Mouse (Mus musculus): ENCODE data around the gene Nasp.
"Not testable (repeated sequence)": the region's sequence is repeated elsewhere in the genome, so short reads cannot be mapped to it uniquely, and the experiment has no call there.

Gene Nasp

DNA sequence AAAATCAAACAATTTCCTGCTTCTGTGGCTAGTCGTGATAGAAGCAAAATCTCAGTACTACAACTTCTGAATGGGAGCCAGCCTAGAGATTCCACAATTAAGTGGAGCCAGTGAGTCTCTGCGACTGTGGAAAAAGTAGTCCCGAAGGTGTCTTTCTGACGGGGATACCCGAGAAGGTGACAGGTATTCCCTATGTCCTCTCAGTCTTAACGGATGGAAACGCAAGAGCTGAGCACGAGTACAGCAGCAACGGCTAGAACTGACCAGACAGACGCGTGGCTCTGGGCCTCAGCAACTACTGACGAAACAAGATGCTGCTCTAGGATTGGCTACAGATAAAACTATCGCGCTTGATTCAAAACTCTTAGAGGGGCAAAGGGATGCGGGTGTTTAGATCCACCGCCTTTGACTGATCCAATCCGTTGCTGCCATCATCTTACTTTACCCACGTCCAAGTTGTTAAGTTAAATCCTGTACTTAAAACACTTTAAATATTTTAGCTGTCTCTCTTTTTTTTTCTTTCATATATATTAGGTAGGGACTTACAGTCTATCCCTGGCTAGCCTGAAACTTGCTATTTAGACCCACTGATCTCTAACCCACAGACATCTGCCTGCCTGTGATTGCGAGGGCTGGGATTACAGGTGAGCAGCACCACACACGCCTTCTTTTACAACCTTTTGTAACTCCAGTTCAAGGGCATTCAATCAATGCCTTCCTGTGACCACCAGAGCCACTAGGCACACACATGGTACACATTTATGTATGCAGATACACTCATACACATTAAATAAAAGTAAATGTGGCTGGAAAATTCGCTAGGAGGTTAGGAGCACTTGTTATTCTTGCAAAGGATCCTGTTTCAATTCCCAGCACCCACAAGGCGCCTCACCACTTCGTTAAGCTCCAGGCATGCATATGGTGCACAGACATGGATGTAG, at the start of gene Nasp:
Gene Nasp, minus strand, starts transcription at position 220 of the 941 bp plus-strand sequence.
- in situ Hi-C loops (cut with MboI, MseI) = no loop called here

DNA sequence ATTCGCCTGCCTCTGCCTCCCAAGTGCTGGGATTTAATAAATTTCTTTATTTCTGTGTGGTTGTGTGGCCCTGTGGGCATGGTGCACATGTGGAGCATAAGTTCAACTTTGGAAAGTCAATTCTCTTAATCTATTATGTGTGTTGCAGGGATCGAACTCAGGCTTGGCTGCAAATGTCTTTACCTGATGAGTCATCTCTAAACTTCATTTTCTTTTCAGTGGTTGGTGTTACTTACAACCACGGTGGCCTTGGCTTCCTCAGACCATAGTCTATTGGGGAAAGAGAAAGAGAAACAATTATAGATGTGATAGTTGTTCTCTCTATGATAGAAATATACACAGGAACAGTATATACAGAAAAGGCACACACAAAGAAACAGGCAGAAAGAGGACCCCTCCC, 48.3 kb upstream of the Nasp start:
- in situ Hi-C loops (cut with MboI, MseI) = no loop called here

GRCm38 (mm10) chr4:116674761-116675160, 47.0 kb upstream of the Nasp start:
- in situ Hi-C loops (cut with MboI, MseI) = not testable (repeated sequence)

DNA sequence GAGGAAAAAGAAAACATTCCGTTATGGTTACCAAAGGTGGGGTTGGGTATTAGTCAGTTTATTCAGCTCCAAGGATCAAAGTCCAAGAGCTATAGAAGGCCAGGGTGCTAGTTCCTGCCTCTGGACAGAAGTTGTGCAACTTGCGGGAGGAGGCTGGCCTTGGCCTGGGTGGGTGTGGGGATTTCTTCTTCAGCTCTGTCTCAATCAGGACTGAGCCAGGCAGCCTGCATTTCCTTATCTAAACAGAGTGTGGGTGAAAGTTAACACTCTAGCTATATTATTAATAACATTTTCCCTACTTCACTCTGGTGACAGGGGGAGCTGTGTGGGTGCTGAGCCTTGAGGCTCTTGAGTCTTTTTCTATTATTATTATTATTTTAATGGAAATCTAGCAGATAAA, 45.0 kb upstream of the Nasp start:
- in situ Hi-C loops (cut with MboI, MseI) = no loop called here

- in situ Hi-C loops (cut with MboI, MseI) = no loop called here
Observed at GRCm38 (mm10) chr4:116669291-116669690, 41.5 kb upstream of the Nasp start.

- in situ Hi-C loops (cut with MboI, MseI) = no loop called here
Observed at GRCm38 (mm10) chr4:116668145-116668544, 40.4 kb upstream of the Nasp start.

GRCm38 (mm10) chr4:116666625-116667024, 38.9 kb upstream of the Nasp start:
- in situ Hi-C loops (cut with MboI, MseI) = no loop called here

GRCm38 (mm10) chr4:116661998-116662397, 34.3 kb upstream of the Nasp start:
- in situ Hi-C loops (cut with MboI, MseI) = no loop called here

- in situ Hi-C loops (cut with MboI, MseI) = no loop called here
Observed at GRCm38 (mm10) chr4:116660829-116661228, 33.1 kb upstream of the Nasp start.

DNA sequence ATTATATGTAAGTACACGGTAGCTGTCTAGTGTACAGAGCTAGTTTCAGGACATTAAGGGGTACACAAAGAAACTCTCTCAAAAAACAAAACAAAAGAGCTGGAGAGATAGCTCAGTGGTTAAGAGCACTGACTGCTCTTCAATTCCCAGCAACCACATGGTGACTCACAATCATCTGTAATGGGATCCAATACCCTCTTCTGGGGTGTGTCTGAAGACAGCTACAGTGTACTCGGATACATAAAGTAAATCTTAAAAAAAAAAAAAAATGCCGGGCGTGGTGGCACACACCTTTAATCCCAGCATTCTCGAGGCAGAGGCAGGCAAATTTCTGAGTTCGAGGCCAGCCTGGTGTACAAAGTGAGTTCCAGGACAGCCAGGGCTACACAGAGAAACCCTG, 32.2 kb upstream of the Nasp start:
- in situ Hi-C loops (cut with MboI, MseI) = loop anchor here (5.0 kb wide), 1 partner anchor 47 kb away; the partner anchor contains the start of genes Ccdc163 and Mmachc

- in situ Hi-C loops (cut with MboI, MseI) = loop anchor here (5.0 kb wide), 1 partner anchor 48 kb away; the partner anchor contains the start of genes Ccdc163 and Mmachc
Observed at GRCm38 (mm10) chr4:116659474-116659873, 31.7 kb upstream of the Nasp start.

DNA sequence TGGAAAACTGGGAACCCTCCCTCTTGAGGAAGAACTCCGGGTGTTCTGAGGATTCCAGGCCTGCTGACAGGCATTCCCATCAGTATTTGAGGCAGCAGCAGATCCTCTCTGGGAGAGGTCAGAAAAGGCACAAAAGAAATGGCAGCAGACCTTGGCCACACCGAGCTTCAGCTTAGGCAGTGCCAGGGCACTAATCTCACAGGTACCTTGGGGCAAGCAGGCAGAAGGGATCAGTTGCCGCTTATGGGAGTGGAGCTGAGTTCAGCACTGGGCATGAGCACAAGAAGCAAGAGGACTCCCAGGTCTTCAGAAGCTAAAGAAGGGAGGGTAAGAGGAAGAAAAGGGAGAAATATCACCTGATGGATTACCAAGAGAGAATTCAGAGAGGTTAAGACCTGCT, 30.2 kb upstream of the Nasp start:
- in situ Hi-C loops (cut with MboI, MseI) = loop anchor here (5.0 kb wide), 1 partner anchor 49 kb away; the partner anchor contains the start of genes Ccdc163 and Mmachc

- in situ Hi-C loops (cut with MboI, MseI) = loop anchor here (5.0 kb wide), 1 partner anchor 52 kb away; the partner anchor contains the start of genes Ccdc163 and Mmachc
Observed at GRCm38 (mm10) chr4:116655658-116656057, 27.9 kb upstream of the Nasp start.

GRCm38 (mm10) chr4:116655100-116655499, 27.4 kb upstream of the Nasp start:
- in situ Hi-C loops (cut with MboI, MseI) = loop anchor here (5.0 kb wide), 1 partner anchor 52 kb away; the partner anchor contains the start of genes Ccdc163 and Mmachc

DNA sequence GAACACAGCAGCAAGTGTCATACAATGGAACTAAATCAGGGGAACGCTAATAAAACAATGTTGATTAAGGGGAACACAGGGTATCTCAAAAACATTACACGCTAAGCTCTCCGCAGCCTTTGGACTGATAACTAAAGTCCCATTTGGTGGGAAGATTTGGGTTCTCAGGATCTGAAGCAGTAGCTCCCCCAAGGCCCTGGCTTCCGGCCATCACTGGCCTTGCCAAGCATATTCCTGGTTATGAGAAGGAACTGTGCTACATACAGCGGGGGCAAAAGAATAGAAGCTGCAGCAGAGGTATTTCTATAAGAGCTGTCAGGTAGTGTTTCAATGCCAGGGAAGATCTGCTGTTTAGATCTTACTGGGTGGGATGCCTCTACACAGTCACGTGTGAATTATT, 25.5 kb upstream of the Nasp start:
- in situ Hi-C loops (cut with MboI, MseI) = no loop called here

DNA sequence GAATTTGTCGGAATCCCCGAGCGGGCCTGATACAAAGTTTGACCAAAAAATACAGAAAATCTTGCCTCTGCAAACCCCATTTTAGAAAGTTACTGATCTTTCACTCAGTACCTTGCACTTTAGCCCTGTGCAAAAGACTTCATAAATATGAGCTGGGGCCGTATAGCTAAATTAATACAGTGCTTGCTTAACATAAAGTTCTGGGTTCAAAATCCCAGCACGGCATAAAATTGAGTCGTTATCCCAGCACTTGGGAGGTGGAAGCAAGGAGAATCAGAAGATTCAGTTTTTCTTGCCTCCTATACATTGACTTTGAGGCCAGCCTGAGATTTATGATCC, 24.0 kb upstream of the Nasp start:
- in situ Hi-C loops (cut with MboI, MseI) = no loop called here

- in situ Hi-C loops (cut with MboI, MseI) = no loop called here
Observed at GRCm38 (mm10) chr4:116650924-116651796, 23.4 kb upstream of the Nasp start, which contains the start of gene Akr1a1. Gene Akr1a1 (minus strand): TSS chr4:116651680.

- in situ Hi-C loops (cut with MboI, MseI) = no loop called here
Observed at GRCm38 (mm10) chr4:116650365-116650764, 22.6 kb upstream of the Nasp start.

DNA sequence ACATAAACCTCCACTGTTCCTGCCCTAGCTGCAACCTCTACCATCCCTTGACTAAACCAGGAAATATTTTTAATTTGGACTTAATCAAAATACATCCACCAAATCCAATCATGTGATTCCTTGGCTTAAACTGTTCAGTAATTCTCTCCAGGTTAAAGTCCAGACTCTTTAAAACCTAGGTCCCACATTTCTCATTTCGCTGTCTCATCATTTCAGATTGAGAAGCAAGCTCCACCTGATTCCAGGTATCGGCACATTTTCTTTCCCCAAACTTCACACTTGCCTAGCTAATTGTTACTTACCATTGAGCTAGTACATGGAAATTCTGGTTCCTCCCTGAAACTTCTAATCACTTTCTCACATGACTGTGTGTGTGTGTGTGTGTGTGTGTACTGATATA, 21.7 kb upstream of the Nasp start:
- in situ Hi-C loops (cut with MboI, MseI) = no loop called here

DNA sequence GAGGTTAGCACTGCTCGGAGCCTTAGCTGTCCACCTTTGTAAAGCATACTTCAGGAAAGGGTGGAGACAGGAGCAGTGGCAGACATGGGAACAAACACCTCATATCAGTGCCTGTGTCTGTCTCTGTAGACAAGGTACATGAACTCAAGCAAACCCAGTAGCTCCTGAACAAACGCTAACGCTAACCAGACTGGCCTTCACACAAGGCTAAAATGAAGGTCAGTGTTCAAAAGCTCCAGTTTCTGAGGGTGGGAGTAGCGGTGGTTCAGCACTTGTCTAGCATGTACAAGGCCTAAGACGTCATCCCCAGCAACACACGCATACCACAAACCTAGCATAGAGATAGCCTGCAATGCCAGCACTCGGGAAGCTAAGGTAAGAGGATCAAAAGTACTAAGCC, 17.9 kb upstream of the Nasp start:
- in situ Hi-C loops (cut with MboI, MseI) = no loop called here

- in situ Hi-C loops (cut with MboI, MseI) = loop anchor here (5.0 kb wide), 1 partner anchor 48 kb away; no protein-coding TSS in a partner anchor
Observed at GRCm38 (mm10) chr4:116644326-116644725, 16.6 kb upstream of the Nasp start.

GRCm38 (mm10) chr4:116642071-116642470, 14.3 kb upstream of the Nasp start:
- in situ Hi-C loops (cut with MboI, MseI) = loop anchor here (5.0 kb wide), 1 partner anchor 50 kb away; no protein-coding TSS in a partner anchor

All from T-helper 1 cell (primary cell).